Mouse (Mus musculus): ENCODE measurements around the gene Mtcl1.

GRCm38 (mm10) chr17:66370867-66371266 is 78.7 kb downstream of the Mtcl1 start:
- TF ChIP-seq CTCF (IDR thresholded peaks at IDR 0.05; ENCODE audit: low read depth) (no peak), EP300 (optimal IDR thresholded peaks at IDR 0.05) (no peak)

All from stomach, postnatal 0 days (tissue).